Mouse (Mus musculus) lung, embryonic 14.5 days (tissue): ENCODE results near the gene Myl6. TPM values are rescaled to one million over a fixed set of nuclear protein-coding genes. Genes with fewer than 3 reads are reported as not detected.

Source experiments
- ATAC-seq: fragments of 200-750 bp; cut with Nextera tagmentation; 2 replicates; pipeline ENCODE4 v1.8.0; 2017; ENCODE audit warnings: mild to moderate bottlenecking, moderate TSS enrichment, moderate library complexity; ENCODE audit not compliant: insufficient read depth
- DNase-seq: peaks from one replicate; pipeline ENCODE4 v3.0.0-alpha.2; 2015
- H3K27ac ChIP-seq: fragments of 300-500 bp; sonication (generic); 2 replicates; pipeline ENCODE4 v1.5.1; 2014; ENCODE audit warnings: low read depth, mild to moderate bottlenecking, moderate library complexity
- H3K27me3 ChIP-seq: fragments of 300-500 bp; sonication (generic); 2 replicates; pipeline ENCODE4 v1.6.1; 2014; ENCODE audit warnings: low read length, control low read depth; ENCODE audit not compliant: insufficient read depth
- H3K36me3 ChIP-seq: fragments of 300-500 bp; sonication (generic); 2 replicates; pipeline ENCODE4 v1.6.1; 2014; ENCODE audit warnings: control low read depth; ENCODE audit not compliant: insufficient read depth
- H3K4me1 ChIP-seq: fragments of 300-500 bp; sonication (generic); 2 replicates; pipeline ENCODE4 v1.6.1; 2014; ENCODE audit warnings: antibody characterized with exemption, control low read depth; ENCODE audit not compliant: insufficient read depth
- H3K4me2 ChIP-seq: fragments of 300-500 bp; sonication (generic); 2 replicates; pipeline ENCODE4 v1.6.1; 2014; ENCODE audit warnings: mild to moderate bottlenecking
- H3K4me3 ChIP-seq: fragments of 300-500 bp; sonication (generic); 2 replicates; pipeline ENCODE4 v1.5.1; 2014; ENCODE audit warnings: low read depth, low read length
- H3K9ac ChIP-seq: fragments of 300-500 bp; sonication (generic); 2 replicates; pipeline ENCODE4 v1.6.1; 2014
- H3K9me3 ChIP-seq: fragments of 300-500 bp; sonication (generic); 2 replicates; pipeline ENCODE4 v1.6.1; 2016; ENCODE audit warnings: low read depth, low read length, control low read depth
- CTCF ChIP-seq: IDR thresholded peaks from 2 replicates; pipeline ENCODE4 v1.5.1; 2016; ENCODE audit warnings: antibody characterized with exemption, low read depth
- WGBS: fragments of 180-500 bp; shearing (Covaris S2); extraction: QIAGEN DNeasy Blood & Tissue Kit; methylation state at CpG from one replicate; pipeline ENCODE4 v1.1.7; 2014; 5-methylcytosine and 5-hydroxymethylcytosine counted together
- polyA plus RNA-seq: library from polyadenylated mRNA; unstranded; fragments of >200 nt; fragmentation: Nextera tagmentation; extraction: Ambion mirVana; gene quantifications from 2 replicates; pipeline ENCODE4 v1.2.1, GENCODE M21; 2014

The Myl6 gene
- polyA plus RNA-seq, 1 experiment from 2014 or later, result 1,238 TPM

DNA sequence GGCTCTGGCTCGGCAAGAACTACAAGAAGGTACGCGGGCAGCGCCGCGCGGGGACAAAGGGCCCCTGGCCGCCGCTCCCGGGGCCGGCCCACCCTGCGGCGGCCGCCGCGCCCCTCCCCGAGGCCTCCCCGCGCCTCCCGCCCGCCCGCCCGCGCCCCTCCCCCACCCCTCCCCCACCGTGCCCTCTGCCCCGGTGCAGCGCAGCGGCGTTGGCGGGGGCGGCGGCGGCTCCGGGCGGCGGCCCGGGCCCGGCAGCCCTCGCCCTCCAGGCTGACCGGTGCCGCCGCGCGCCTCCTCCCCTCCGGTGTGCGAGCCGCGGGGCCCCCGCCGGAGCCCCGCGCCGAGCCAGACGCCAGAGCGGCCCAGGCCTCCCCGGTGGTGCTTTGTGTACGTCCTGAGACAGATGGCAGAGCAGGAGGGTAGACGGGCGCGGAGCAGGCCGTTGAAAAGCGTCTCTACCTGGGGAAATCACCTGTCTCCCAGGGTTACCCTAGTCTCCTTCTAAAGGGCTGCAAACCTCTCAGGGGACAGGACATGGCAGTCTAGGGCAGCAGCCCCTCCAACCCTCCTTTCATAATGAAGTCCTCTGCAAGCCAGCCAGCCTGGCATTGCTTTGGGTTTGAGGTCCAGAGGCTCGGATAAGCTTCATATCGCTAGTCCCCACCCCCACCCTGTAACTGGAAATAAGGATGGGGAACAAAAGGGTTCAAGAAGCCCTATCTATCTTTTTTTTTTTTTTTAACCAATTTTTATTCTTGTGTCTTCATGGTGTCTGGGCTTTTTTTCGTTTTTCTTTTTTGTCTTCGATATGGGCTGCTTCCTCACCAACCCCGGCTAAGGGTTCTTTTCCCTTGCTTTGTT, 34.3 kb downstream of the Myl6 start:
- Histone ChIP-seq H3K36me3 (peaks cover 30% of the 10 kb centered on the region), H3K4me2 (peak overlapping the region; percentile 68), H3K4me1 (0 out of 2 replicates have a peak, but pooled peaks cover 8% of the 10 kb centered on the region), H3K4me3 (peak overlapping the region; percentile 95), H3K27ac (peak overlapping the region; percentile 96), H3K27me3 (no peaks in the 10 kb centered on the region), H3K9me3 (no peaks in the 10 kb centered on the region), H3K9ac (peak overlapping the region; percentile 96)
- under 1% methylated on average over 49 of the region's 67 CpGs for WGBS
- TF ChIP-seq CTCF, result no peak
- DNase-seq, result peak; percentile 63
- peak; percentile 56 for ATAC-seq

DNA sequence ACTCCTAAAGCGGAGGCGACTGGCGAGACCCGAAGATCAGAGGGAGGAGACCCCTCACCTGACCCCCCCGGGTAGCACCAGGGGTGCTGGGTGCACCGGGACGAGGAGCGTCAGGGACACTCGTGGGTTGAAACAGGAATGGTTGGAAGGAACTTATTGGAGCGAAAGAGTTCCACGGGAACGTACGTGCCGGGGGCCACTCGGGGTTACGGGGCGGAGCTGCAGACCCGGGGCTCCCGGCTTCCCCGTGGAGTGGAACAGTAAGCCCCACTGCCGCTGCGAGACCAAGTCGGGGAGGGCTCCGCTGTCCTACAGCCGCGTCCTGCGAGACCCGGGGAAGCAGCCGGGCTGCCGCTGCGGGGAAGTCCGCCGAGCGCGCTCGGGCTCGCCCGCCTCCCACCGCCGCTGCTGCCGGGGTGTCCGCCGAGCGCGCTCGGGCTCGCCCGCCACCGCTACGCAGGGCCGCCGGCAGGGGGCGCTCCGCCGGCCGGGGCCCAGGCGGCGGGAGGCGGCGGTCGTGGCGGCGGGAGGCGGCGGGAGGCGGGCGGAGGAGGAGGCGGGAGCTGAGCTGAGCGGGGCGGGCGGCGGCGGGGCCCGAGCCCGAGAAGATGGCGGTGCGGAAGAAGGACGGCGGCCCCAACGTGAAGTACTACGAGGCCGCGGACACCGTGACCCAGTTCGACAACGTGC, 35.1 kb downstream of the Myl6 start, which contains the start of gene Smarcc2:
Gene Smarcc2, plus strand, starts transcription at position 530 of the 690 bp plus-strand sequence.
- peak within 1 kb of the TSS; percentile 68 for H3K4me2 ChIP-seq
- H3K4me1 ChIP-seq, result 0 out of 2 replicates have a peak, but pooled peaks cover 8% of the 10 kb centered on the region
- peak within 1 kb of the TSS; percentile 95 for H3K4me3 ChIP-seq
- under 1% methylated on average over 56 of the region's 86 CpGs for WGBS
- no peak for TF ChIP-seq CTCF
- no peaks in the 10 kb centered on the region for H3K27me3 ChIP-seq
- H3K9me3 ChIP-seq, result no peaks in the 10 kb centered on the region
- H3K9ac ChIP-seq, result peak within 1 kb of the TSS; percentile 96
- peak within 1 kb of the TSS; percentile 96 for H3K27ac ChIP-seq
- peak; percentile 71 for ATAC-seq
- peak; percentile 90 for DNase-seq
- peaks cover 22% of the 10 kb centered on the region for H3K36me3 ChIP-seq

DNA sequence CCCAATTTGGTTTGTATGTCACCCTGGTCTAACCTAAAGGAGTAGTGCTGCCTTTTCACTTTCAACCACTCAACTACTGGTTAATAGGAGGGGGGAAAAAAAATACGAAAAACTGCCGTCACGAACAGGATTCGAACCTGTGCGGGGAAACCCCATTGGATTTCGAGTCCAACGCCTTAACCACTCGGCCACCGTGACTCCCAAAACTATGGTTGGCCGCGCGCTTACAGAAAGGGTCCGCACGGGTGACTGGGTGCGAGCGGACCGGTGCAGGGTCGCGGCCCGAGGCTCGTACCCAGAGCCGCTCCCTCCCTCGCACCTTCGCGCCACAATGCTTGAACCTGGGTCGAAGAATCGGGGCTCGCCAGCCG, 35.6 kb downstream of the Myl6 start:
- Histone ChIP-seq H3K36me3 (peaks cover 17% of the 10 kb centered on the region), H3K9me3 (no peaks in the 10 kb centered on the region), H3K4me2 (peak overlapping the region; percentile 68), H3K27ac (peak overlapping the region; percentile 96), H3K27me3 (no peaks in the 10 kb centered on the region), H3K4me1 (0 out of 2 replicates have a peak, but pooled peaks cover 8% of the 10 kb centered on the region), H3K4me3 (peak overlapping the region; percentile 95), H3K9ac (peak overlapping the region; percentile 96)
- WGBS, result under 1% methylated on average over 29 of the region's 29 CpGs
- no peak for TF ChIP-seq CTCF
- DNase-seq, result peak; percentile 95
- ATAC-seq, result peak; percentile 73

DNA sequence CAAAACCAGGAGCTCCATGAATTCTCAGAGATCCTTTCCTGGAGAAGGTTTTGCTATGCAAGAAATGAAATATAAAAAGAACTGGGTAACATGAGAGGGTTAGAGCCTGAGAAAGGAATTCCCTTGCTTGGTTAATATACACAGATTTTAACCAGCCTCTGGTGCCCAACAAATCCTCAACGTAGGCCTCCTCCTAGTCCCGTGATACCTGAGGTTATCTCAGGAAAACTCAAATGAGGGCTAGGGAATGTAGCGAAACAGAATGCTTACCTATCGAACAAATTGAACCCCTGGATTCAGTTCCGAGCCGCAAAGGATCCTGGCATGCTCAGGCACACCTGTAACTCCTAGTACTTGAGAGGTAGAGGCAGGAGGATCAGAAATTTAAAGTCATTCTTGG, 36.3 kb downstream of the Myl6 start:
- 79% methylated on average over 6 of the region's 6 CpGs for WGBS

DNA sequence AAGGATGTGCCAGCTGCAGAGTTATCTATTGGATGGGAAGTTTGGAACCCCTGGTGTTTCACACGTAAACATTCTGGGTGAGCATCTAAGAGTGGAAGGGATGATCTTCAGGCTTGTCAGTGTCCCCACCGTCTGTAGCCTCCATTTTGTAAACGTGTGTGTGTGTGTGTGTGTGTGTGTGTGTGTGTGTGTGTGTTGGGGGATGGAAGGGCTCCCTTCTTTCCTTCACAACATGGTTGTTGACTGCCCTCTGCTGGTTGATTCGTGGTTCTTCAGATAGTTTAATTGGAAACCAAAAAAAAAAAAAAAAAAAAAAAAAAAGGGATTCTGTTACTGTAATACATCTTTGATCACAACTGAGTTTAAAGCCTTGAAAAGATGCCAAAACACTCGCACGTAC, 38.7 kb downstream of the Myl6 start:
- Histone ChIP-seq H3K36me3 (no peaks in the 10 kb centered on the region), H3K4me3 (no peak overlapping the region), H3K27me3 (no peaks in the 10 kb centered on the region), H3K4me2 (peak overlapping the region; percentile 47), H3K4me1 (no peaks in the 10 kb centered on the region), H3K27ac (no peak overlapping the region), H3K9me3 (no peaks in the 10 kb centered on the region), H3K9ac (no peak overlapping the region)
- WGBS, result 3% methylated on average over 6 of the region's 6 CpGs
- ATAC-seq (no peak), DNase-seq (peak; percentile 92)
- TF ChIP-seq CTCF, result peak; percentile 75

More for the DNA sequence above, 36.3 kb downstream of the Myl6 start:
- DNase-seq (no peak), ATAC-seq (no peak)
- H3K9ac ChIP-seq, result no peak overlapping the region
- no peak overlapping the region; the same call in 1 of the 2 replicates for H3K4me2 ChIP-seq
- H3K4me3 ChIP-seq, result no peak overlapping the region; the same call in 1 of the 2 replicates
- H3K9me3 ChIP-seq, result no peaks in the 10 kb centered on the region
- 0 out of 2 replicates have a peak, but pooled peaks cover 8% of the 10 kb centered on the region for H3K4me1 ChIP-seq
- peak overlapping the region; percentile 7; the same call in 1 of the 2 replicates for H3K27ac ChIP-seq
- H3K36me3 ChIP-seq, result peaks cover 11% of the 10 kb centered on the region
- no peak for TF ChIP-seq CTCF
- no peaks in the 10 kb centered on the region for H3K27me3 ChIP-seq

DNA sequence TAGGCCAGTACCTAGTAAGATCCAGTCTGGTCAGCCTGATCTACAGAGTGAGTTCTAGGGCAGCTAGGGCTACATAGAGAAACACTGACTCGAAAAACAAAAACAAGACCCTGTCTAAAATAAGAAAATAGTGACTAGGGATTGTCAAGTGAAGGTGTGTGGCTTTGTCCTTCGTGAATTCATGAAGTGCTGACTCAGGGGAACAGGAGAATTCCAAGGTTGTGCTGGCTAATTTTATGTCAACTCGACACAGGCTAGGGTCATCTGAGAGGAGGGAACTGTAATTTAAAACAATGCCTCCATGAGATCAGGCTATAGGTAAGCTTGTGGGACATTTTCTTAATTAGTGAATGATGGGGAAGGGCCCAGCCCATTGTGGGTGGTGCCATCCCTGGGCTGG, 39.5 kb downstream of the Myl6 start:
- H3K9ac ChIP-seq, result no peak overlapping the region
- no peaks in the 10 kb centered on the region for H3K36me3 ChIP-seq
- TF ChIP-seq CTCF, result no peak
- 76% methylated on average over 3 of the region's 3 CpGs for WGBS
- no peaks in the 10 kb centered on the region for H3K9me3 ChIP-seq
- ATAC-seq (no peak), DNase-seq (no peak)
- no peak overlapping the region for H3K4me3 ChIP-seq
- no peaks in the 10 kb centered on the region for H3K27me3 ChIP-seq
- no peak overlapping the region for H3K4me2 ChIP-seq
- no peaks in the 10 kb centered on the region for H3K4me1 ChIP-seq
- no peak overlapping the region for H3K27ac ChIP-seq

DNA sequence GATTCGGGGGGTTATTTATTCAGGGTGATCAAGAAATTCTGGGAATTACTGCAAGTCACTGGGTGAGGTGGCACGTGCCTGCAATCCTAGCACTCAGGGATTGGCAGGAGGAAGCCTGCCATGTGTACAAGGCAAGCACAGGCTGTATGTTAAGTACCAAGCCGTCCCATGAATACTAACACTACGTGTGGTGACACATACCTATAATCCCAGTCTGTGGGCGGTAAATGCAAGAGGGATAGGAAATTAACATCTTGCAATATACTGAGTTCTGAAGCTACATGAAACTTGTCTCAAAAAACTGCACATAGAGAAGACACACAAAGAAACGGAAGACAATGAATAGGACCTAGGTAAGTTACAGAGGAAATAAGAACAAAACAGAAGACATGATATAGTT, 42.9 kb downstream of the Myl6 start:
- H3K4me2 ChIP-seq, result no peak overlapping the region
- H3K4me3 ChIP-seq, result no peak overlapping the region
- H3K9ac ChIP-seq, result no peak overlapping the region
- H3K36me3 ChIP-seq, result no peaks in the 10 kb centered on the region
- no peaks in the 10 kb centered on the region for H3K4me1 ChIP-seq
- H3K9me3 ChIP-seq, result no peaks in the 10 kb centered on the region
- 80% methylated on average over 6 of the region's 6 CpGs for WGBS
- ATAC-seq (no peak), DNase-seq (no peak)
- no peak overlapping the region for H3K27ac ChIP-seq
- H3K27me3 ChIP-seq, result no peaks in the 10 kb centered on the region
- TF ChIP-seq CTCF, result no peak
